Mouse (Mus musculus): ENCODE results near the gene Ttc13. TPM values are rescaled to one million over a fixed set of nuclear protein-coding genes. Genes with fewer than 3 reads are reported as not detected.

Ttc13 gene
- polyA plus RNA-seq, 1 experiment from 2014 or later: 60.2 TPM

Other genes starting within 250 kb of the Ttc13 start
- gene Cog2, start 201.2 kb downstream of the Ttc13 start, polyA plus RNA-seq (2015; fragmentation: Nextera tagmentation; extraction: Ambion mirVana): 38.2 and 40.6 TPM in 2 replicates
- not detected in 2 replicates for gene Agt, start 152.3 kb downstream of the Ttc13 start, polyA plus RNA-seq (2015; fragmentation: Nextera tagmentation; extraction: Ambion mirVana)
- gene Capn9, start 145.9 kb downstream of the Ttc13 start, polyA plus RNA-seq (2015; fragmentation: Nextera tagmentation; extraction: Ambion mirVana): 0.07 and 0.10 TPM in 2 replicates
- 15.7 and 18.1 TPM in 2 replicates for gene 2310022B05Rik, start 58.6 kb downstream of the Ttc13 start, polyA plus RNA-seq (2015; fragmentation: Nextera tagmentation; extraction: Ambion mirVana)
- gene Arv1, start 156 bp upstream of the Ttc13 start, polyA plus RNA-seq (2015; fragmentation: Nextera tagmentation; extraction: Ambion mirVana): 32.6 and 33.3 TPM in 2 replicates
- 0.40 and 0.43 TPM in 2 replicates for gene Fam89a, start 29.8 kb upstream of the Ttc13 start, polyA plus RNA-seq (2015; fragmentation: Nextera tagmentation; extraction: Ambion mirVana)
- 16.8 and 17.6 TPM in 2 replicates for gene Trim67, start 71.1 kb upstream of the Ttc13 start, polyA plus RNA-seq (2015; fragmentation: Nextera tagmentation; extraction: Ambion mirVana)
- gene Gnpat, start 141.1 kb upstream of the Ttc13 start, polyA plus RNA-seq (2015; fragmentation: Nextera tagmentation; extraction: Ambion mirVana): 99.1 and 106 TPM in 2 replicates
- gene 2810004N23Rik, start 141.1 kb upstream of the Ttc13 start, polyA plus RNA-seq (2015; fragmentation: Nextera tagmentation; extraction: Ambion mirVana): 35.9 and 37.4 TPM in 2 replicates
- gene Exoc8, start 175.7 kb upstream of the Ttc13 start, polyA plus RNA-seq (2015; fragmentation: Nextera tagmentation; extraction: Ambion mirVana): 11.8 and 14.4 TPM in 2 replicates
- gene Sprtn, start 175.9 kb upstream of the Ttc13 start, polyA plus RNA-seq (2015; fragmentation: Nextera tagmentation; extraction: Ambion mirVana): 11.5 and 14.1 TPM in 2 replicates
- 18.0 TPM in 2 replicates for gene Egln1, start 227.3 kb upstream of the Ttc13 start, polyA plus RNA-seq (2015; fragmentation: Nextera tagmentation; extraction: Ambion mirVana)

Data from midbrain, embryonic 13.5 days (tissue).